Mouse (Mus musculus): ENCODE results near the gene Avpr2.

Avpr2 gene

DNA sequence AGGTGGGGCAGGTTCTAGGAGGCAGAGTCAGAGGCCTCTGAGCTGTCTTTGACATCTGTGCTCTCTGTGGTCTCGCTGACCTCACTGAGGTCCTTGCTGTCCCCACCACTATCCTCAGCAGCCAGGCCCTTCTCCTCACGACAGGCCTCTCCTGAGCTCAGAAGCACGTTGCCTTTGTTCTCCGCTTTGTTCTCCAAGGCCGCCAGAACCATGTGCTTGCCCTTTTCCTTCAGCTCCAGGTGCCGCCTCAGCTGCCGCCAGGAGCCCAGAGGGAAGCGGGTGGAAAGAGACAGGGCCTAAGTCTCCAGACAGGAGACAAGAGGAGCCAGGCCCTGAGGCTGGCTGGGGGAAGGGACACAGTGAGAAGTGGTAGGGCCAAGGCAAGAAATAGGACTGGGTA is 25.0 kb downstream of the Avpr2 start:
- no peak for DNase-seq (ENCODE audit: low spot score in 2 of 2)

DNA sequence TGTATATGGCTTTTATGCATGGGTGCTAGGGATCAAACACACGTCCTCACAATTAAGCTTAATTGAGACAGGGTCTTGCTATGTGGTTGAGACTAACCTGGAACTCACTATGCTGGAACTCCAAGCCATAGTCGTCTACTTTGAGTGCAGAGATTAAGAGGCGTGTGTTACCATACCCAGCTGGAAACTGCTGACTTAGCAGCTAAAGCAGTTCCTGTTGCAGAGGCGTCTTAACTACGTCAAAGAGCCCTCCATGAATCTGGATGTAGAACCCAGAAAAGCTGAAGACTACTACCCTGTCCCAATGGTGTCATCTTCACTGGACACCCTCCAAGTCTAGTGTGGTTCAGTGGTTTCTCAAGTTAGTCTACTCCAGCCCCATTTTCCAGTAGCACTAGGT is 26.7 kb downstream of the Avpr2 start:
- no peak for DNase-seq (ENCODE audit: low spot score in 2 of 2)

DNA sequence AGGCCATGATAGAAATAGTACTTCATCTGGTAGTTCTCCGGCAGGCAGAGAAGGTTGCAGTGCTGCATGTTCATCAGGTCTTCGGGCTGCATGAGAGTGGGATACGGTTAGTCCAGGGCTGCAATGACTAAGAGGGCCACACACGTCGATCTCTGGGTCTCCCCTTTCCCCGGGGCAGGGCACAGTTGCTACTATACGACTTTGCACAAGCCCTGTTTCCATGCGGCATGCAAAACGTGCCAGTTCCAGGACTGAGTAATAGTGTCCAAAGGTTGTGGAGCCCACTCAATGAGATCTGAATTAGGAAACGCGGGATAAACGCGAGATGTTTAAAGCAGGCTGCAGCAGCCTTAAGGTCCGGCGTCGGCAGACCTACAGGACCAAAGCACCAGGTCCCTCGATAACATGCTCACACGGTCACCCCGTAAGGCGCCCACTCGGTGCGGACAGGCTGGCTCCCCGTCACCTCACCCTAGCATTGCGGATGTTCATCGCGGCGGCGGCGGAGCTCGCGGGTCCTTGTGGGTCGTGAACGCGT is 29.5 kb downstream of the Avpr2 start:
- no peak for DNase-seq (ENCODE audit: low spot score in 2 of 2)

DNA sequence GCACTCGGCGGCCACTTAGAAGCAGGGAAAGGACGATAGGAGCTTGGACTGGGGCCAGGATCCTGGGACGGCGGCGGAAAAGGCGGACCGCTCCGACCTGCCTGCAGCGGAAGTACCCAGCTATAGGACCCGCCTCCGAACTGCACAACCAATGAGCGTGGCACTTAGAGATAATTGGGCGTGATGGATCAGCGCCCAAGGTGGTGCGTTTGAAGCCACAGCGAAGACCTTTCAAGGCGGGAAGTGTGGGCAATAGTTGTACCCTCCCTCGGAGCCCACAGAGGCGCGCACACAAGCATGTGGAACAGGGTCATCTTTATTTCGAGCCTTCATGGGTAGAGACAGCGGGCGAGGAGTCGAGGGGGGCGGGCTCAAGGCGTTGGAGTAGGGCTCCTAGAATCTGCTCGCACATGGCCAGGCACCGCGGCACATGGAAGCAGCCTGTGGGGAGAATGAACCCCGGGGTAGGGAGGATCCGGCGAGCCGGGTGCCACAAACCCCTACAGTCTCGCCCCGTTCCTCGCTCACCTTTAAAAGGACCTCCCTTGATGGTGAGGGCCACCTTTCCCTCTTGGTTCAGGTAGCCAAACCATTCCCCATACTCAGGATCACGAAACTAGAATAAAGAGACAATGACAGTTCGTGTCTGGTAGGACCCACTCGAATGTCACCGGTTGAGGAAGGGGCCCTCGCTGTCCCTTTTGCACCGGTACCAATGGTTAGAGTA is 30.1 kb downstream of the Avpr2 start, which contains the start of the genes Arhgap4 and Naa10:
TSS of gene Arhgap4 (minus strand) at position 48 of the 727 bp plus-strand sequence.
TSS of gene Naa10 (minus strand) at position 122 of the 727 bp plus-strand sequence.
- DNase-seq (ENCODE audit: low spot score in 2 of 2), result peak; percentile 63 to 70

DNA sequence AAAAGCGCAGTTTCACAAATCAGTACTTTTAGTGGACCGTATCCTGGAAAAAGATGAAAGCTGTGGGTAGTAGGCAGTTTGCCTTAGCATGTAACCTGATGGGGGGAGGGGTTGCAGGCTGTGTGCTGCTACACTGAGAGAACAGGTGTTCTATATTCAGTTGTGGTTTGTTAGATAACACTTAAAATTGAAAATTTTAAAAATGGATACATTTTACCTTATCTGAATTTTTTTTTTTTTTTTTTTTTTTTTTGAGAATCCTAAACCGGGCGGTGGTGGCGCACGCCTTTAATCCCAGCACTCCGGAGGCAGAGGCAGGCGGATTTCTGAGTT is 30.6 kb downstream of the Avpr2 start:
- DNase-seq (ENCODE audit: low spot score in 2 of 2), result peak in 1 of 2 experiments; percentile 42

DNA sequence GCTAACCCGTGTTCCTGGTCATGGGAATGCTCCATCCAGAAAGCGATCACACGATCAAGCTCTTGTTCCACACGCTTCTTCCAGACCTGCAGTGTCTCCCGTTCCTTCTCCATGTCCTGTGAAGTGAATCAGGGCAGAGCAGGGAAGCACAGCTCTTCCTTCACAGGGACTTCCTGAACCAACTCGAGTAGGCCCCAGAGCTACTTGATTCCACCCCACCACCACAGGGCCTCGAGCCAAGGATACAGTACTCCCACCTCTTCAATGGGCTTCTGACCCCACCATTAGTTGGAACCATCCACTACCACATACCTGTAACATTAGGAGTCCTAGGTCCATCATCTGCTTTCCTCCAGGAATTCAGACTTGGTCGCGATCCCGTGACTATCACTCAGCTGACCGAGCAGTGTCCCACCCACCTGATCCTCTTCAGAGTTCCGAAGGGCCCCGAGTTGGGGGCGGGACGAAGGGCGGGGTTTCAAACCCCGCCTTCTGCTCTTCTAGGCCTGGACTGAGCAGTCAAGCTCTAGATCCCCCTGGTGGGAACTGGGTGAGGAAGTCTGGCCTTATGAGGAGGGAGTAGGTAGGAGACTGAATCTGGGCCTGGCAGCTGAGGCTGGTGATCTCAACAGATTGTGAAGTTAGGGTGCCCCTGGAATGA is 38.6 kb downstream of the Avpr2 start, which contains the start of gene Renbp:
TSS of gene Renbp (minus strand) at position 449 of the 661 bp plus-strand sequence.
- DNase-seq (ENCODE audit: low spot score in 2 of 2), result peak; percentile 22 to 39

DNA sequence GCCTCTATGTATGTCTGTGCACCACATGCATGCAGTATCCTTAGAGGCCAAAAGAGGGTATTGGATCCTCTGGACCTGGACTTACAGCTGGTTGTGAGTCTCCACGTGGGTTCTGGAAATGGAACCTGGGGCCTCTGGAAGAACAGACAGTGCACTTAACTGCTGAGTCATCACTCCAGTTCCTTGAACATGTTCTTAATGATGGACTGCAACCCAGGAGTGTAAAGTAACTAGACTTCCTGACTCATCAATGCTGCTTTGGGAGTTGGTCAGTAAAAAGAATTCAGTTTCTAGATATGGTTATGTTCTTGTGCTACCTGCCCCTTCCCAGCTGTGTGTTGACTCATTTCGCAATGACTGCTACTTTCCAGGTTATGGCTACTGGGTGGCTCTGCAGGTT is 40.0 kb downstream of the Avpr2 start:
- DNase-seq (ENCODE audit: low spot score in 2 of 2), result no peak

DNA sequence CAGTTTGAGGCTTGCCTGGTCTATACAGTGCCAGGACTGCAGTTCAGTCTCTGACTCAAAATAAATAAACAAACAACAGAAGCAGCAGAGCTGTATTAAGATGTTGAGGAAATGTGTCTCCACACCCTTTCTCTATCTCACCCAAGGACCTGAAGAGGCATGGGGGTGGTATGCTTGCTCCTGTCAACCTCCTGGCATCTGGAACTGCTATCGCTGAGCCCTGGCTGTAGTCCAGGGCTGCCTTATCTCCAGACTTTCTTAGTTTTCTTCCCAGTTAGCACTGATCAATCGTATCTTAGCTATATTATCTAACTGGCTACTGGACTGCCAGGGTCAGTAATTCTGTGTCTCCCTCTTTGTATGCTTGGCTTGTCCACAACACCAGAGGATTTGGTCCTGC is 50.0 kb downstream of the Avpr2 start:
- no peak for DNase-seq (ENCODE audit: low spot score in 2 of 2)

DNA sequence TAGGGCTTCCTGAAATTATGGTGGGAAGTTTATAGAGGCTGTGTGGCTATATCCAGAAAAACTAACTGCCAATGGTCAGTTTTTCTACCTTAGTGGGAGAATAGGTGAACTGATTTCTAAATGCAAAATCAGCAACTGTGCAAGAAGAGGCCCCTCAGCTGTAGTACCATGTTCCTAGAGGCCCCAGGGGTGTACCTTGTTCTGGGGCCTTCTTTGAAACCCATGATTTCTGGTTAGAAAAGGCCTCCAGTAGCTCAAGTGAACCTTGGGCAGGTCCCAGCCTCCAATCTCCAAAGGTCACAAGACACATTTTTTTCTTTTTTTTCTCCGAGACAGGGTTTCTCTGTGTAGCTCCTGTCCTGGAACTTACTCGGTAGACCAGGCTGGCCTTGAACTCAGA is 50.4 kb downstream of the Avpr2 start:
- no peak for DNase-seq (ENCODE audit: low spot score in 2 of 2)

All from thymus, postnatal 10 days (tissue).